In the genomic region with DNA sequence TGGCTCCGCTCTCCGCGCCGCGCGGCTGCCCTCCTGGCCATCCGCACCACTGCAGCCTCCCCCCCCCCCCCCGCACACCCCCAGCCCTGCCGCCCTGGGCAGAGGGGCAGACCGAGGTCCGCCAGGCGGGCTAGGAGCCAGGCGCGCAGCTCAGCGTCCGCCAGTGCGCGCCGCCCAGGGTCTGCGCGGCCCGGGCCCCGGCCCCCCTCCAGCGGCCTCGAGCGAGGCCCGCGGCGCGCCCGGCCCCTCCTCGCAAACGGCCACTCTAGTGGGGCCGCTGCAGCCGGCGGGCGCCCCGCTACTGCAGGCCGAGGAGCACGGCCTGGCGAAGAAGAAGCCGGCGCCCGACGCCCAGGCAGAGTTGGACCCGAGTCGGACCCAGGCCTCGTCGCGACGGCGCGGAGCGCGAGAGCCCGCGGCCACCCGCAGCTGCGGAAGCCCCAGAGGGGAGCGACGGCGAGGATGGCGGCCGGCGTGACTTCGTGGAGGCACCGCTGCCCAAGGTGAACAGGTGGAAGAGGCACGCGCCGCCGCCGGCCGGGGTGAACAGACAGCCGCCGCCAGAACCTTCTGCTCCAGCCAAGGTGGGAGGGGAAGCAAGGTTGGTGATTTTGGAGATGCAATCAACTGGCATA, we compare ENCODE assay signal across 11 mouse cellular contexts. TPM values are rescaled to one million over a fixed set of nuclear protein-coding genes. Genes with fewer than 3 reads are reported as not detected.
DNase-seq lines count a peak whose midpoint lies in the region; ATAC-seq lines count a peak whose summit lies in the region.
"Had no signal": no experiment of that assay in that cellular context is flagged by ENCODE, and none has a peak within 500 bp of the region (broad histone marks: within the 10 kb centered on the region; RNA-seq: fewer than 3 reads in every experiment).

No protein-coding gene starts in this region.

- 12% methylated on average over 57 of the region's 75 CpGs for WGBS in kidney, embryonic 14.5 days
- 6% methylated on average over 69 of the region's 75 CpGs for WGBS in hindbrain, embryonic 14.5 days
- WGBS in midbrain, embryonic 15.5 days = 6% methylated on average over 66 of the region's 75 CpGs

- no peak overlapping the region for H3K27ac ChIP-seq in kidney, embryonic 14.5 days (ENCODE audit: low read depth, low read length)
- H3K27ac ChIP-seq in hindbrain, embryonic 14.5 days = no peak overlapping the region
- no peak overlapping the region for H3K27ac ChIP-seq in midbrain, embryonic 15.5 days

- peak overlapping the region; percentile 35 for H3K4me3 ChIP-seq in kidney, embryonic 14.5 days (ENCODE audit: low read length)
- peak overlapping the region; percentile 36 for H3K4me3 ChIP-seq in hindbrain, embryonic 14.5 days (replicated peaks; ENCODE audit: low read length)
- peak overlapping the region; percentile 30 for H3K4me3 ChIP-seq in midbrain, embryonic 15.5 days

- H3K9ac ChIP-seq in kidney, embryonic 14.5 days (ENCODE audit: low read depth, low read length) = peak overlapping the region; percentile 37; the same call in 1 of the 2 replicates
- peak overlapping the region; percentile 45; the same call in 1 of the 2 replicates for H3K9ac ChIP-seq in hindbrain, embryonic 14.5 days
- 0 out of 2 replicates have a peak overlapping the region, but pooled peaks have one; percentile 8 for H3K9ac ChIP-seq in midbrain, embryonic 15.5 days

- peaks cover 2% of the 10 kb centered on the region; the same call in 1 of the 2 replicates for H3K9me3 ChIP-seq in kidney, embryonic 14.5 days (ENCODE audit: control insufficient read depth, low read length)
- H3K9me3 ChIP-seq in hindbrain, embryonic 14.5 days (ENCODE audit: control insufficient read depth, low read length) = peaks cover 9% of the 10 kb centered on the region; the same call in 1 of the 2 replicates
- H3K9me3 ChIP-seq in midbrain, embryonic 15.5 days = peaks cover 12% of the 10 kb centered on the region; the same call in 1 of the 2 replicates

- ATAC-seq in kidney, embryonic 14.5 days (ENCODE audit: low FRiP score, low TSS enrichment) = peak; percentile 90
- ATAC-seq in hindbrain, embryonic 14.5 days (ENCODE audit: low FRiP score) = peak; percentile 69; the same call in 1 of the 2 replicates
- peak; percentile 79 for ATAC-seq in midbrain, embryonic 15.5 days (replicated peaks)
- no peak for ATAC-seq in granulocyte monocyte progenitor cell, adult 5-6 weeks (replicated peaks; ENCODE audit: poor library complexity, severe bottlenecking)

- peak overlapping the region; percentile 66 for H3K4me2 ChIP-seq in kidney, embryonic 14.5 days (replicated peaks; ENCODE audit: low read depth, low read length)
- H3K4me2 ChIP-seq in hindbrain, embryonic 14.5 days (replicated peaks) = peak overlapping the region; percentile 54
- peak overlapping the region; percentile 53 for H3K4me2 ChIP-seq in midbrain, embryonic 15.5 days

- DNase-seq in kidney, adult 18-20 months = no peak
- peak; percentile 19 to 40 for DNase-seq in cerebellum, postnatal 25 days
- no peak for DNase-seq in hindbrain, embryonic 14.5 days (ENCODE audit: low spot score)
- DNase-seq in layer of hippocampus, adult 9-11 months = no peak
- no peak for DNase-seq in spleen, postnatal 14 days (ENCODE audit: low spot score in 2 of 2)

- no peaks in the 10 kb centered on the region for H3K36me3 ChIP-seq in kidney, embryonic 14.5 days (ENCODE audit: control insufficient read depth, insufficient read depth, low read length)
- no peaks in the 10 kb centered on the region for H3K36me3 ChIP-seq in hindbrain, embryonic 14.5 days (replicated peaks; ENCODE audit: control insufficient read depth, insufficient read depth)
- no peaks in the 10 kb centered on the region for H3K36me3 ChIP-seq in midbrain, embryonic 15.5 days (replicated peaks)

- H3K4me1 ChIP-seq in kidney, embryonic 14.5 days (ENCODE audit: control insufficient read depth, insufficient read depth, low read length) = no peaks in the 10 kb centered on the region
- no peaks in the 10 kb centered on the region for H3K4me1 ChIP-seq in hindbrain, embryonic 14.5 days (replicated peaks; ENCODE audit: control insufficient read depth, insufficient read depth, low read length)
- H3K4me1 ChIP-seq in midbrain, embryonic 15.5 days = no peaks in the 10 kb centered on the region

- H3K27me3 ChIP-seq in kidney, embryonic 14.5 days (ENCODE audit: control insufficient read depth, insufficient read depth, low read length) = peaks cover 17% of the 10 kb centered on the region
- H3K27me3 ChIP-seq in hindbrain, embryonic 14.5 days (ENCODE audit: control insufficient read depth, insufficient read depth, low read length) = no peaks in the 10 kb centered on the region
- no peaks in the 10 kb centered on the region; the same call in 1 of the 2 replicates for H3K27me3 ChIP-seq in midbrain, embryonic 15.5 days (replicated peaks)

RNA-seq across cellular contexts. Expression of a gene that starts 40.4 kb away (rescaled TPM):
- polyA plus RNA-seq in kidney, embryonic 14.5 days (2014; fragmentation: Nextera tagmentation; extraction: Ambion mirVana) = not detected in 2 replicates
- not detected in 2 replicates for polyA plus RNA-seq in hindbrain, embryonic 14.5 days (2014; fragmentation: Nextera tagmentation; extraction: Ambion mirVana)
- polyA plus RNA-seq in midbrain, embryonic 15.5 days (2015; fragmentation: Nextera tagmentation; extraction: Ambion mirVana) = not detected in 2 replicates
- total RNA-seq in granulocyte monocyte progenitor cell, adult 5-6 weeks (2014; fragmentation: Nextera tagmentation) = not detected in 2 replicates
- not detected in 2 replicates for total RNA-seq in granulocyte monocyte progenitor cell, adult 5-6 weeks (2017)
- total RNA-seq: MEL had no signal
- polyA plus RNA-seq: gonadal fat pad, adult 2 months; small intestine, adult 2 months had no signal

Comparison
In these comparisons a context has a peak if more than half of its experiments do, and no peak if none do; other contexts are left out.
1. DNase-seq: peak in cerebellum, postnatal 25 days (2 of 2); none in kidney, adult 18-20 months (single experiment), hindbrain, embryonic 14.5 days (single experiment), layer of hippocampus, adult 9-11 months (single experiment) and spleen, postnatal 14 days (0 of 2).
2. Peak in every context shown above with its lines, with median percentiles within 50 percentile points of each other: H3K4me2 ChIP-seq, H3K4me3 ChIP-seq and H3K9ac ChIP-seq.